Comparison of ENCODE assay signal across 10 mouse cellular contexts in the genomic region with DNA sequence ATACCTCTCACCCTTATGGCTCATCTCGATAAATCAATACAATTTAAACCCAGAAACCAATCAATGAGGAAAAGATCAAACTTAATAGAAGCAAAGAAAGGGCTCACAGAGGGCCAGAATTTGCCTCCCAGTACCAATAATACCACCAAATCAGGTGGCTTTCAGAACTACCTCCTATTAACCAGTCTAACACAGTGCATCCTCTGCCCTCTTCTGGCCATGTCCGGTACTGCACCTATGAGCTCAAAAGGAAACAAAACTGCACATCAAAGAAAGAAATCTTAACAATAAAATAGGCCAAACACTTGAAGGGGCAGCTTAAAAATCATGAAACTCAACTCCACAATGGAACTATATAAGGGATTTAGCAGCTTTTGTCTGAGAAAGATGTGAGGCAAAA. TPM values are rescaled to one million over a fixed set of nuclear protein-coding genes. Genes with fewer than 3 reads are reported as not detected.
A peak's percentile ranks its signal among the peaks of the same experiment; 100 is the strongest.
DNase-seq lines count a peak whose midpoint lies in the region; ATAC-seq and TF ChIP-seq lines count a peak whose summit lies in the region.
"Not testable (repeated sequence)": the region's sequence is repeated elsewhere in the genome, so short reads cannot be mapped to it uniquely, and the experiment has no call there.
"Had no signal": no experiment of that assay in that cellular context is flagged by ENCODE, and none has a peak within 500 bp of the region (broad histone marks: within the 10 kb centered on the region; RNA-seq: fewer than 3 reads in every experiment).

No protein-coding gene starts in this region.

- TF ChIP-seq CTCF in layer of hippocampus, adult 2 months (conservative IDR thresholded peaks at IDR 0.05): peak; percentile 69

- not testable (repeated sequence) for H3K9ac ChIP-seq in neural tube, embryonic 14.5 days (replicated peaks; ENCODE audit: low read depth, low read length)

- H3K27ac ChIP-seq in layer of hippocampus, adult 2 months; neural tube, embryonic 14.5 days (ENCODE audit: low read depth, low read length): not testable (repeated sequence)

- not testable (repeated sequence) for H3K4me1 ChIP-seq in neural tube, embryonic 14.5 days (ENCODE audit: control insufficient read depth, insufficient read depth, low read length)

- not testable (repeated sequence) for H3K9me3 ChIP-seq in neural tube, embryonic 14.5 days (ENCODE audit: control insufficient read depth, low read length)

- 19% methylated on average over 2 of the region's 2 CpGs for WGBS in neural tube, embryonic 14.5 days

- peak; percentile 64 for DNase-seq in cerebellum, adult 8-10 months
- peak; percentile 31 to 68 for DNase-seq in frontal cortex, postnatal 14 days (ENCODE audit: low spot score in 2 of 2)
- DNase-seq in layer of hippocampus, adult 2 months (ENCODE audit: low spot score in 2 of 2): peak; percentile 21 to 69
- peak; percentile 49 to 56 for DNase-seq in lung, adult 18-20 months
- DNase-seq in testis, postnatal 10 days (ENCODE audit: low spot score): peak; percentile 81

- H3K27me3 ChIP-seq in neural tube, embryonic 14.5 days (ENCODE audit: control insufficient read depth, insufficient read depth, low read length): not testable (repeated sequence)

- H3K36me3 ChIP-seq in neural tube, embryonic 14.5 days (ENCODE audit: control insufficient read depth, insufficient read depth, low read length): not testable (repeated sequence)

- H3K4me3 ChIP-seq in layer of hippocampus, adult 2 months; neural tube, embryonic 14.5 days (ENCODE audit: low read depth, low read length): not testable (repeated sequence)

- ATAC-seq in CD4-positive, CD25-positive, alpha-beta regulatory T cell, adult 4 months: peak; percentile 89
- peak; percentile 42 to 59; a peak in 2 of 4 replicates for ATAC-seq in hematopoietic stem cell, adult 5-6 weeks (replicated peaks in 1 of 2; ENCODE audit: insufficient read depth in 1 of 2, low FRiP score in 2 of 2, low TSS enrichment in 1 of 2, low read depth in 1 of 2, poor library complexity in 2 of 2, severe bottlenecking in 2 of 2)
- peak; percentile 61; the same call in 1 of the 2 replicates for ATAC-seq in neural tube, embryonic 14.5 days (ENCODE audit: low read depth)

- not testable (repeated sequence) for H3K4me2 ChIP-seq in neural tube, embryonic 14.5 days (ENCODE audit: low read depth, low read length)

RNA-seq across cellular contexts. Expression of a gene that starts 6.7 kb away (rescaled TPM):
- 10 to 100 TPM; 11.7 to 13.9 TPM for polyA plus RNA-seq in CD4-positive, CD25-positive, alpha-beta regulatory T cell, adult 4 months (2017; shearing (Covaris generic))
- total RNA-seq in hematopoietic stem cell, adult 5-6 weeks (2017): 5.0 and 6.6 TPM in 2 replicates
- total RNA-seq in layer of hippocampus, adult 2 months (2021): 100 to 1,000 TPM; 164 to 168 TPM
- 179 and 190 TPM in 2 replicates for polyA plus RNA-seq in neural tube, embryonic 14.5 days (2014; fragmentation: Nextera tagmentation; extraction: Ambion mirVana)

RNA-seq across cellular contexts. Expression of a gene that starts 33.5 kb away (rescaled TPM):
- 10 to 100 TPM; 10.6 to 17.3 TPM for polyA plus RNA-seq in CD4-positive, CD25-positive, alpha-beta regulatory T cell, adult 4 months (2017; shearing (Covaris generic))
- total RNA-seq in hematopoietic stem cell, adult 5-6 weeks (2017): 5.9 and 14.4 TPM in 2 replicates
- total RNA-seq in layer of hippocampus, adult 2 months (2021): 100 to 1,000 TPM; 198 to 264 TPM
- 237 and 276 TPM in 2 replicates for polyA plus RNA-seq in neural tube, embryonic 14.5 days (2014; fragmentation: Nextera tagmentation; extraction: Ambion mirVana)

RNA-seq across cellular contexts. Expression of a gene that starts 47.7 kb away (rescaled TPM):
- polyA plus RNA-seq in CD4-positive, CD25-positive, alpha-beta regulatory T cell, adult 4 months (2017; shearing (Covaris generic)): not detected
- total RNA-seq in hematopoietic stem cell, adult 5-6 weeks (2017): not detected in 2 replicates
- total RNA-seq in layer of hippocampus, adult 2 months (2021): not detected
- polyA plus RNA-seq in neural tube, embryonic 14.5 days (2014; fragmentation: Nextera tagmentation; extraction: Ambion mirVana): 0.15 TPM in 1 of 2 replicates, not detected in the other
- polyA plus RNA-seq: embryonic facial prominence, embryonic 14.5 days; large intestine, adult 2 months had no signal

Comparison
In these comparisons a context has a peak if more than half of its experiments do, and no peak if none do; other contexts are left out.
1. RNA of a gene that starts 6.7 kb away (total RNA-seq): 164 to 168 TPM in layer of hippocampus, adult 2 months; 5.0 to 6.6 TPM in hematopoietic stem cell, adult 5-6 weeks; every median in the first group is over 10 times any median in the second.
2. RNA of a gene that starts 33.5 kb away (total RNA-seq): 198 to 264 TPM in layer of hippocampus, adult 2 months; 5.9 to 14.4 TPM in hematopoietic stem cell, adult 5-6 weeks; every median in the first group is over 10 times any median in the second.
3. Peak in every context shown above with its lines, with median percentiles within 50 percentile points of each other: ATAC-seq and DNase-seq.